Mouse (Mus musculus): Measurements from ENCODE around the gene Golga5.

DNA sequence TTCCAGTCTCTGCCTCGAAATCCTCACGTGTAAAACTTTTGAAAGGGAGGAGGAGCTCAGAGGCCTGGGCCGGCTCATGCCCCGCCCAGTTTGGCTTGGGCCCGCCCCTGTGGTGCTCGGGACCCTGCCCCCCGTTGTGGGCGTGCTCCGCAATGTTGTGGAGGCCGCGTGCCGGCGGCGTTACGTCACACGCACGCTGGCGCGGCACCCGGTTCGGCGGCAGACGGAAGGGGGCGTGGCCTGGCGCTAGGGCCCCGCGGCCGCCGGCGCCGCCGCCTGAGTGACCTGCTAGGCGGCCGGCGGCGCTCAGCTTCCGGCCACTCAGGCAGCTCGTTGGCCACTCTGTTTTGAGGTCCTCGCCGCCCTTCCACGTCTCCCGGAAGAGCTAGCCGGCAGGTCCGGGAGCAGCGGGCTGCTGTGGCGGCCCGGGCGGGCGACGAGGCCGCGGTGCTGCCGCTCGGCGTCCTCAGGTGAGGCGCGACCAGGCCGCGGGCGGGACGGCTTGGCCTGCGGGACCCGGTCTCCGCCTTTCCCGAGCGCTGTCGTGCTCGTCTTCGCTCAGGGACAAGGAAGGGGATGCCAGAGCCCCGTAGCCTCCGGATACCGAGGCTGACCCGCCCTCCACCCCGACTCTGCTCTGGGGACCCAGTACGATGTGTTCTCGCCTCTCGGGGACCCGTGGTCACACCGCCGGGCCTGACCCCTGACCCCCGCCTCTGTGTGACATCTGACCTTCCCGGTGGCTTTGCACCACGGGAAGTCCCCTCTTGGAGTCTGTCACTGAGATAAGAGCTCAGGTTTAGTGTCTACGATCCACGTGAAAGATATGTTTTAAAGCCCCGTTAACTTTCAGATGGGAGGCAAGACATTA is at the start of gene Golga5:
- no peak for TF ChIP-seq CTCF (IDR thresholded peaks at IDR 0.05; ENCODE audit: low read depth)
- no peak for TF ChIP-seq EP300 (optimal IDR thresholded peaks at IDR 0.05)

Data from stomach, postnatal 0 days (tissue).